Mouse (Mus musculus): ENCODE measurements at regions not wholly inside any gene's neighbourhood (a gene's known extent, or its start where the extent isn't known, plus 50 kb on each side); places are given as distances from the start of the nearest gene placed in this dataset.

- no peak overlapping the region for H3K9ac ChIP-seq (ENCODE audit: low read length)
- H3K9me3 ChIP-seq (replicated peaks; ENCODE audit: control insufficient read depth, low read length): no peaks in the 10 kb centered on the region
- no peaks in the 10 kb centered on the region for H3K36me3 ChIP-seq (ENCODE audit: control insufficient read depth, insufficient read depth)
- WGBS: 31% methylated on average over 1 of the region's 1 CpGs
- H3K27ac ChIP-seq (ENCODE audit: low read length): no peak overlapping the region
- H3K4me2 ChIP-seq (ENCODE audit: low read depth, low read length): no peak overlapping the region
- ATAC-seq (replicated peaks; ENCODE audit: extremely low read depth, insufficient read depth, low FRiP score): no peak
- H3K4me1 ChIP-seq (ENCODE audit: control insufficient read depth, insufficient read depth, low read length): no peaks in the 10 kb centered on the region
- H3K4me3 ChIP-seq (ENCODE audit: low read length): no peak overlapping the region
- no peaks in the 10 kb centered on the region for H3K27me3 ChIP-seq (ENCODE audit: control insufficient read depth, insufficient read depth, low read length)
Measured at GRCm38 (mm10) chr9:93130561-93130960, 588.5 kb downstream of the Plod2 start.

- no peaks in the 10 kb centered on the region for H3K27me3 ChIP-seq (ENCODE audit: control insufficient read depth, insufficient read depth, low read length)
- H3K4me2 ChIP-seq (ENCODE audit: low read depth, low read length): no peak overlapping the region
- no peak overlapping the region for H3K27ac ChIP-seq (ENCODE audit: low read length)
- no peaks in the 10 kb centered on the region for H3K9me3 ChIP-seq (replicated peaks; ENCODE audit: control insufficient read depth, low read length)
- no peak for ATAC-seq (replicated peaks; ENCODE audit: extremely low read depth, insufficient read depth, low FRiP score)
- H3K4me3 ChIP-seq (ENCODE audit: low read length): no peak overlapping the region
- no peaks in the 10 kb centered on the region for H3K36me3 ChIP-seq (ENCODE audit: control insufficient read depth, insufficient read depth)
- H3K4me1 ChIP-seq (ENCODE audit: control insufficient read depth, insufficient read depth, low read length): no peaks in the 10 kb centered on the region
- H3K9ac ChIP-seq (ENCODE audit: low read length): no peak overlapping the region
Measured at GRCm38 (mm10) chr9:93131620-93132200, 589.7 kb downstream of the Plod2 start.

- Histone ChIP-seq H3K4me3 (ENCODE audit: low read length) (no peak overlapping the region), H3K4me2 (ENCODE audit: low read depth, low read length) (no peak overlapping the region), H3K9me3 (replicated peaks; ENCODE audit: control insufficient read depth, low read length) (no peaks in the 10 kb centered on the region), H3K9ac (ENCODE audit: low read length) (no peak overlapping the region), H3K27me3 (ENCODE audit: control insufficient read depth, insufficient read depth, low read length) (no peaks in the 10 kb centered on the region), H3K36me3 (ENCODE audit: control insufficient read depth, insufficient read depth) (no peaks in the 10 kb centered on the region), H3K4me1 (ENCODE audit: control insufficient read depth, insufficient read depth, low read length) (no peaks in the 10 kb centered on the region), H3K27ac (ENCODE audit: low read length) (no peak overlapping the region)
- 52% methylated on average over 1 of the region's 1 CpGs for WGBS
- ATAC-seq (replicated peaks; ENCODE audit: extremely low read depth, insufficient read depth, low FRiP score): no peak
Measured at GRCm38 (mm10) chr9:93136349-93136748, 594.3 kb downstream of the Plod2 start.

GRCm38 (mm10) chr9:93170071-93170470 lies 628.0 kb downstream of the Plod2 start:
- no peaks in the 10 kb centered on the region for H3K4me1 ChIP-seq (ENCODE audit: control insufficient read depth, insufficient read depth, low read length)
- H3K4me3 ChIP-seq (ENCODE audit: low read length): no peak overlapping the region
- H3K27ac ChIP-seq (ENCODE audit: low read length): no peak overlapping the region
- ATAC-seq (replicated peaks; ENCODE audit: extremely low read depth, insufficient read depth, low FRiP score): no peak
- no peaks in the 10 kb centered on the region for H3K9me3 ChIP-seq (replicated peaks; ENCODE audit: control insufficient read depth, low read length)
- no peak overlapping the region for H3K9ac ChIP-seq (ENCODE audit: low read length)
- no peaks in the 10 kb centered on the region for H3K36me3 ChIP-seq (ENCODE audit: control insufficient read depth, insufficient read depth)
- no peaks in the 10 kb centered on the region for H3K27me3 ChIP-seq (ENCODE audit: control insufficient read depth, insufficient read depth, low read length)
- H3K4me2 ChIP-seq (ENCODE audit: low read depth, low read length): no peak overlapping the region

GRCm38 (mm10) chr9:93186638-93187037 lies 644.6 kb downstream of the Plod2 start:
- no peaks in the 10 kb centered on the region for H3K27me3 ChIP-seq (ENCODE audit: control insufficient read depth, insufficient read depth, low read length)
- no peaks in the 10 kb centered on the region for H3K4me1 ChIP-seq (ENCODE audit: control insufficient read depth, insufficient read depth, low read length)
- H3K36me3 ChIP-seq (ENCODE audit: control insufficient read depth, insufficient read depth): no peaks in the 10 kb centered on the region
- no peak overlapping the region for H3K4me3 ChIP-seq (ENCODE audit: low read length)
- H3K9ac ChIP-seq (ENCODE audit: low read length): no peak overlapping the region
- no peak for ATAC-seq (replicated peaks; ENCODE audit: extremely low read depth, insufficient read depth, low FRiP score)
- H3K27ac ChIP-seq (ENCODE audit: low read length): no peak overlapping the region
- no peaks in the 10 kb centered on the region for H3K9me3 ChIP-seq (replicated peaks; ENCODE audit: control insufficient read depth, low read length)
- 71% methylated on average over 1 of the region's 1 CpGs for WGBS
- no peak overlapping the region for H3K4me2 ChIP-seq (ENCODE audit: low read depth, low read length)

- Histone ChIP-seq H3K27ac (ENCODE audit: low read length) (no peak overlapping the region), H3K4me1 (ENCODE audit: control insufficient read depth, insufficient read depth, low read length) (no peaks in the 10 kb centered on the region), H3K4me2 (ENCODE audit: low read depth, low read length) (no peak overlapping the region), H3K27me3 (ENCODE audit: control insufficient read depth, insufficient read depth, low read length) (no peaks in the 10 kb centered on the region), H3K4me3 (ENCODE audit: low read length) (no peak overlapping the region), H3K9me3 (replicated peaks; ENCODE audit: control insufficient read depth, low read length) (no peaks in the 10 kb centered on the region), H3K36me3 (ENCODE audit: control insufficient read depth, insufficient read depth) (no peaks in the 10 kb centered on the region), H3K9ac (ENCODE audit: low read length) (no peak overlapping the region)
- ATAC-seq (replicated peaks; ENCODE audit: extremely low read depth, insufficient read depth, low FRiP score): no peak
Measured at GRCm38 (mm10) chr9:93232562-93232961, 690.5 kb downstream of the Plod2 start.

GRCm38 (mm10) chr9:93252146-93252545 lies 710.1 kb downstream of the Plod2 start:
- Histone ChIP-seq H3K9ac (ENCODE audit: low read length) (no peak overlapping the region), H3K36me3 (ENCODE audit: control insufficient read depth, insufficient read depth) (no peaks in the 10 kb centered on the region), H3K4me1 (ENCODE audit: control insufficient read depth, insufficient read depth, low read length) (no peaks in the 10 kb centered on the region), H3K4me3 (ENCODE audit: low read length) (no peak overlapping the region), H3K27ac (ENCODE audit: low read length) (no peak overlapping the region), H3K9me3 (replicated peaks; ENCODE audit: control insufficient read depth, low read length) (no peaks in the 10 kb centered on the region), H3K4me2 (ENCODE audit: low read depth, low read length) (no peak overlapping the region), H3K27me3 (ENCODE audit: control insufficient read depth, insufficient read depth, low read length) (no peaks in the 10 kb centered on the region)
- WGBS: 57% methylated on average over 3 of the region's 3 CpGs
- no peak for ATAC-seq (replicated peaks; ENCODE audit: extremely low read depth, insufficient read depth, low FRiP score)

- no peaks in the 10 kb centered on the region for H3K36me3 ChIP-seq (ENCODE audit: control insufficient read depth, insufficient read depth)
- 62% methylated on average over 2 of the region's 2 CpGs for WGBS
- no peak overlapping the region for H3K27ac ChIP-seq (ENCODE audit: low read length)
- H3K4me1 ChIP-seq (ENCODE audit: control insufficient read depth, insufficient read depth, low read length): no peaks in the 10 kb centered on the region
- H3K9ac ChIP-seq (ENCODE audit: low read length): no peak overlapping the region
- ATAC-seq (replicated peaks; ENCODE audit: extremely low read depth, insufficient read depth, low FRiP score): no peak
- no peak overlapping the region for H3K4me3 ChIP-seq (ENCODE audit: low read length)
- H3K4me2 ChIP-seq (ENCODE audit: low read depth, low read length): no peak overlapping the region
- H3K27me3 ChIP-seq (ENCODE audit: control insufficient read depth, insufficient read depth, low read length): no peaks in the 10 kb centered on the region
- no peaks in the 10 kb centered on the region for H3K9me3 ChIP-seq (replicated peaks; ENCODE audit: control insufficient read depth, low read length)
Measured at GRCm38 (mm10) chr9:93297332-93297731, 755.3 kb downstream of the Plod2 start.

GRCm38 (mm10) chr9:93306753-93307152 lies 764.7 kb downstream of the Plod2 start:
- no peaks in the 10 kb centered on the region for H3K9me3 ChIP-seq (replicated peaks; ENCODE audit: control insufficient read depth, low read length)
- no peaks in the 10 kb centered on the region for H3K4me1 ChIP-seq (ENCODE audit: control insufficient read depth, insufficient read depth, low read length)
- H3K27me3 ChIP-seq (ENCODE audit: control insufficient read depth, insufficient read depth, low read length): no peaks in the 10 kb centered on the region
- WGBS: 56% methylated on average over 2 of the region's 2 CpGs
- H3K27ac ChIP-seq (ENCODE audit: low read length): no peak overlapping the region
- no peaks in the 10 kb centered on the region for H3K36me3 ChIP-seq (ENCODE audit: control insufficient read depth, insufficient read depth)
- no peak for ATAC-seq (replicated peaks; ENCODE audit: extremely low read depth, insufficient read depth, low FRiP score)
- no peak overlapping the region for H3K9ac ChIP-seq (ENCODE audit: low read length)
- no peak overlapping the region for H3K4me2 ChIP-seq (ENCODE audit: low read depth, low read length)
- H3K4me3 ChIP-seq (ENCODE audit: low read length): no peak overlapping the region

Data from heart, embryonic 16.5 days (tissue).